Mouse (Mus musculus) brain, embryonic 14.5 days (tissue): ENCODE measurements at regions not wholly inside any gene's neighbourhood (a gene's known extent, or its start where the extent isn't known, plus 50 kb on each side); places are given as distances from the start of the nearest gene placed in this dataset.

Source experiments
- CTCF ChIP-seq: fragments of 200-500 bp; IDR thresholded peaks from 2 replicates; pipeline ENCODE4 v1.5.1; 2012; ENCODE audit warnings: inconsistent platforms, mild to moderate bottlenecking, moderate library complexity, borderline replicate concordance; ENCODE audit not compliant: insufficient read depth, insufficient read length; ENCODE audit errors: extremely low read depth
- POLR2A ChIP-seq: fragments of 200-500 bp; IDR thresholded peaks from 2 replicates; pipeline ENCODE4 v1.6.1; 2012; ENCODE audit warnings: mild to moderate bottlenecking, inconsistent platforms, borderline replicate concordance; ENCODE audit not compliant: poor library complexity, insufficient read depth, insufficient read length, severe bottlenecking; ENCODE audit errors: extremely low read depth

DNA sequence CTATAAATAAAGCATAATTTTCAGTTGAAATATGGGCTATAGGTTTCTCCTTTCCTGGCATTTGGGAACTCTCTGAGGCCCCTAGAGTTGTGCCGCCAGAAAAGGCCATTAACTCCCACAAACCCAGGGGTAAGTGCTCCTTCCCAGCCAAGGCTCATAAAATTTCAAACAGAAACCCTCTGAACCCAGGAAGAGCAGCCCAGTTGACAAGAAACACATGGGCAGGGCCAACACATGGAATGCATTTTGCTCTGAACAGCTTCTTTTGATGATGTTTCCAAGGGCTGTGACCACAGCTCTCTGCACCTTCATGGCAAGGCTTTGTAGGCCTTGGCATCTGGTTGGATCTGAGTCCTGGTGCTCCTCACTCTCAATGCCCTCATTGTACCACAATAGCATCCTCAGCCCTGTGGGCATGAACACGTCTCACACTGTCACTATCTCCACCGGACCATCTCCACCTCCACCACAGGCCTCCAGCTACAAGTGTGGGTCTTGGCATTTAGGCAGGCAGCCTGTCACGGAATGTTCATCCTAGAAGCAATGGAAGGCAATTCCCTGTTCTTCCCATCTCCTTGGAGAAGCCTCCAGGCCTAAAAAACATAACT, 127.3 kb downstream of the Ngf start:
- no peak for TF ChIP-seq CTCF
- TF ChIP-seq POLR2A: no peak
